Mouse (Mus musculus): ENCODE measurements around the gene Tcl1b1. TPM values are rescaled to one million over a fixed set of nuclear protein-coding genes. Genes with fewer than 3 reads are reported as not detected.
"Not testable (repeated sequence)": the region's sequence is repeated elsewhere in the genome, so short reads cannot be mapped to it uniquely, and the experiment has no call there.

The Tcl1b1 gene
- polyA plus RNA-seq, 1 experiment from 2014 or later: not detected

- ChIA-PET CTCF (no interaction called here), POLR2A (no interaction called here)
- DNase-seq (ENCODE audit: low read depth, low spot score): no peak
- ATAC-seq: no peak
- in situ Hi-C loops (cut with MboI; ENCODE audit: low pct_unique_long_range_greater_than_20kb): no loop called here
- TF ChIP-seq CTCF (IDR thresholded peaks at IDR 0.05): no peak
- no peaks in the 10 kb centered on the region for H3K27me3 ChIP-seq
Measured at GRCm38 (mm10) chr12:105145714-105146113, 13.8 kb upstream of the Tcl1b1 start, which contains the start of gene Tcl1b2. Gene Tcl1b2, plus strand, starts transcription at chr12:105146014.

- CTCF ChIA-PET; POLR2A ChIA-PET; H3K27me3 ChIP-seq; ATAC-seq; DNase-seq (ENCODE audit: low read depth, low spot score); in situ Hi-C loops (cut with MboI; ENCODE audit: low pct_unique_long_range_greater_than_20kb): not testable (repeated sequence)
Measured at GRCm38 (mm10) chr12:105155286-105155685, 4.2 kb upstream of the Tcl1b1 start.

GRCm38 (mm10) chr12:105158842-105159241 lies 648 bp upstream of the Tcl1b1 start:
- in situ Hi-C loops (cut with MboI; ENCODE audit: low pct_unique_long_range_greater_than_20kb): no loop called here
- no peaks in the 10 kb centered on the region for H3K27me3 ChIP-seq
- ChIA-PET CTCF (no interaction called here), POLR2A (no interaction called here)
- no peak for ATAC-seq
- TF ChIP-seq CTCF (IDR thresholded peaks at IDR 0.05): no peak
- DNase-seq (ENCODE audit: low read depth, low spot score): no peak

- CTCF ChIA-PET: no interaction called here
- DNase-seq (ENCODE audit: low read depth, low spot score): no peak
- no peak for ATAC-seq
- in situ Hi-C loops (cut with MboI; ENCODE audit: low pct_unique_long_range_greater_than_20kb): no loop called here
- peaks cover 10% of the 10 kb centered on the region for H3K27me3 ChIP-seq
- TF ChIP-seq CTCF (IDR thresholded peaks at IDR 0.05): no peak
- POLR2A ChIA-PET: no interaction called here
Measured at GRCm38 (mm10) chr12:105166734-105167133, 7.2 kb downstream of the Tcl1b1 start.

GRCm38 (mm10) chr12:105173366-105173765 lies 13.9 kb downstream of the Tcl1b1 start:
- ATAC-seq: no peak
- no peak for TF ChIP-seq CTCF (IDR thresholded peaks at IDR 0.05)
- DNase-seq (ENCODE audit: low read depth, low spot score): no peak
- ChIA-PET POLR2A (no interaction called here), CTCF (no interaction called here)
- H3K27me3 ChIP-seq: peaks cover 21% of the 10 kb centered on the region
- in situ Hi-C loops (cut with MboI; ENCODE audit: low pct_unique_long_range_greater_than_20kb): no loop called here

- peak; percentile 46 for TF ChIP-seq CTCF (IDR thresholded peaks at IDR 0.05)
- DNase-seq (ENCODE audit: low read depth, low spot score); CTCF ChIA-PET; POLR2A ChIA-PET; in situ Hi-C loops (cut with MboI; ENCODE audit: low pct_unique_long_range_greater_than_20kb): not testable (repeated sequence)
- peaks cover 21% of the 10 kb centered on the region for H3K27me3 ChIP-seq
- peak; percentile 65 for ATAC-seq
Measured at GRCm38 (mm10) chr12:105174318-105174717, 14.8 kb downstream of the Tcl1b1 start.

- ATAC-seq; POLR2A ChIA-PET; CTCF ChIA-PET; in situ Hi-C loops (cut with MboI; ENCODE audit: low pct_unique_long_range_greater_than_20kb); DNase-seq (ENCODE audit: low read depth, low spot score): not testable (repeated sequence)
- H3K27me3 ChIP-seq: peaks cover 11% of the 10 kb centered on the region
Measured at GRCm38 (mm10) chr12:105176044-105176443, 16.6 kb downstream of the Tcl1b1 start, which contains the start of gene Tcl1b5. Gene Tcl1b5, plus strand, starts transcription at chr12:105176344.

- in situ Hi-C loops (cut with MboI; ENCODE audit: low pct_unique_long_range_greater_than_20kb); CTCF ChIA-PET; H3K27me3 ChIP-seq; POLR2A ChIA-PET; DNase-seq (ENCODE audit: low read depth, low spot score); ATAC-seq: not testable (repeated sequence)
Measured at GRCm38 (mm10) chr12:105181040-105181644, 21.7 kb downstream of the Tcl1b1 start.

- H3K27me3 ChIP-seq; DNase-seq (ENCODE audit: low read depth, low spot score); in situ Hi-C loops (cut with MboI; ENCODE audit: low pct_unique_long_range_greater_than_20kb); ATAC-seq; POLR2A ChIA-PET; CTCF ChIA-PET: not testable (repeated sequence)
- TF ChIP-seq CTCF (IDR thresholded peaks at IDR 0.05): peak; percentile 37
Measured at GRCm38 (mm10) chr12:105188980-105189379, 29.5 kb downstream of the Tcl1b1 start.

GRCm38 (mm10) chr12:105190743-105191142 lies 31.3 kb downstream of the Tcl1b1 start, which contains the start of gene Tcl1b3:
Gene Tcl1b3, plus strand, starts transcription at chr12:105191043.
- ATAC-seq; H3K27me3 ChIP-seq; in situ Hi-C loops (cut with MboI; ENCODE audit: low pct_unique_long_range_greater_than_20kb); CTCF ChIA-PET; POLR2A ChIA-PET; DNase-seq (ENCODE audit: low read depth, low spot score): not testable (repeated sequence)

GRCm38 (mm10) chr12:105199684-105200497 lies 40.4 kb downstream of the Tcl1b1 start:
- POLR2A ChIA-PET; ATAC-seq; H3K27me3 ChIP-seq; in situ Hi-C loops (cut with MboI; ENCODE audit: low pct_unique_long_range_greater_than_20kb); DNase-seq (ENCODE audit: low read depth, low spot score); CTCF ChIA-PET: not testable (repeated sequence)

GRCm38 (mm10) chr12:105201657-105202056 lies 42.2 kb downstream of the Tcl1b1 start, which contains the start of gene Tcl1b4:
Gene Tcl1b4, plus strand, starts transcription at chr12:105201957.
- ATAC-seq; in situ Hi-C loops (cut with MboI; ENCODE audit: low pct_unique_long_range_greater_than_20kb); H3K27me3 ChIP-seq; DNase-seq (ENCODE audit: low read depth, low spot score); CTCF ChIA-PET; POLR2A ChIA-PET: not testable (repeated sequence)
